21 mouse cellular contexts compared by ENCODE assay signal in the genomic region with DNA sequence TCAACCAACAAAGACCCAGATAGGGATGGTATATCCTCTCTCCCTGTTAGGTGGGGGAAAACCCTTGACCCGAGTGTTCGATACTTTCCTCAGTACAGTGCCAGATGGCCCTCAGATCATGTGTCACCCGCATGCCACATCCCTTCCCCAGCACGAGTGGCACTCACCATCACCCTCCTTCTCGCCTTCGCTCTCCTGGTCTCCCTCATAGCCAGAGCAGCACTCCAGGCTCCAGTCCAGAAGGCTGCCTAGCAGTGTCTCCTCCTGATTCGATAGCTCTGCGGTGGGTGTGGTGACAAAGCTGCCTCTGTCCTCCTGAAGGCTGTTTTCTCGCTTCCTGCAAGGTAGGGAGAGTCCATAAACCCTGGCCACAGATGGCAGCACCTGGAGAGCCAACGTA. TPM values are rescaled to one million over a fixed set of nuclear protein-coding genes. Genes with fewer than 3 reads are reported as not detected.
DNase-seq lines count a peak whose midpoint lies in the region; ATAC-seq lines count a peak whose summit lies in the region.
"Had no signal": no experiment of that assay in that cellular context is flagged by ENCODE, and none has a peak within 500 bp of the region (broad histone marks: within the 10 kb centered on the region; RNA-seq: fewer than 3 reads in every experiment).

No protein-coding gene starts in this region.

- no peak for ATAC-seq in kidney, embryonic 15.5 days (replicated peaks; ENCODE audit: low FRiP score)
- ATAC-seq in liver, embryonic 13.5 days (ENCODE audit: low read depth): no peak
- ATAC-seq: activated CD4-positive, CD25-positive, alpha-beta regulatory T cell, adult 4 months; CD4-positive, CD25-positive, alpha-beta regulatory T cell, adult 4 months; forebrain, embryonic 15.5 days; Patski had no signal

- H3K9me3 ChIP-seq in kidney, embryonic 15.5 days (replicated peaks): no peaks in the 10 kb centered on the region
- H3K9me3 ChIP-seq in liver, embryonic 13.5 days (replicated peaks): no peaks in the 10 kb centered on the region
- H3K9me3 ChIP-seq: embryonic facial prominence, embryonic 10.5 days; forebrain, embryonic 15.5 days; heart, embryonic 13.5 days; hindbrain, embryonic 15.5 days had no signal

- H3K27me3 ChIP-seq in kidney, embryonic 15.5 days: no peaks in the 10 kb centered on the region
- no peaks in the 10 kb centered on the region for H3K27me3 ChIP-seq in liver, embryonic 13.5 days
- H3K27me3 ChIP-seq: forebrain, embryonic 15.5 days; heart, embryonic 13.5 days; hindbrain, embryonic 15.5 days; Patski had no signal

- peaks cover 73% of the 10 kb centered on the region for H3K36me3 ChIP-seq in kidney, embryonic 15.5 days
- H3K36me3 ChIP-seq in liver, embryonic 13.5 days: peaks cover 78% of the 10 kb centered on the region

- no peak overlapping the region for H3K27ac ChIP-seq in kidney, embryonic 15.5 days
- H3K27ac ChIP-seq in liver, embryonic 13.5 days: peak overlapping the region; percentile 97
- H3K27ac ChIP-seq: embryonic facial prominence, embryonic 10.5 days; forebrain, embryonic 15.5 days; heart, embryonic 13.5 days; hindbrain, embryonic 15.5 days had no signal

- no peak overlapping the region for H3K4me3 ChIP-seq in kidney, embryonic 15.5 days (replicated peaks)
- H3K4me3 ChIP-seq in liver, embryonic 13.5 days (replicated peaks): no peak overlapping the region
- H3K4me3 ChIP-seq: embryonic facial prominence, embryonic 10.5 days; forebrain, embryonic 15.5 days; heart, embryonic 13.5 days; hindbrain, embryonic 15.5 days had no signal

- peaks cover 10% of the 10 kb centered on the region for H3K4me1 ChIP-seq in kidney, embryonic 15.5 days
- H3K4me1 ChIP-seq in liver, embryonic 13.5 days (replicated peaks): peaks cover 68% of the 10 kb centered on the region

- H3K4me2 ChIP-seq in kidney, embryonic 15.5 days: no peak overlapping the region
- no peak overlapping the region for H3K4me2 ChIP-seq in liver, embryonic 13.5 days
- H3K4me2 ChIP-seq: forebrain, embryonic 15.5 days; heart, embryonic 13.5 days; hindbrain, embryonic 15.5 days had no signal

- H3K9ac ChIP-seq in kidney, embryonic 15.5 days: 0 out of 2 replicates have a peak overlapping the region, but pooled peaks have one; percentile 17
- peak overlapping the region; percentile 67 for H3K9ac ChIP-seq in liver, embryonic 13.5 days
- H3K9ac ChIP-seq: forebrain, embryonic 15.5 days; hindbrain, embryonic 15.5 days had no signal

- peak; percentile 12 for DNase-seq in adrenal gland, adult 2 months
- DNase-seq in adrenal gland, postnatal 25 days: no peak
- no peak for DNase-seq in kidney, postnatal 25 days
- DNase-seq in liver, embryonic 13.5 days: no peak
- no peak for DNase-seq in retina, postnatal 1 day
- DNase-seq in right cerebral cortex, postnatal 4 days: no peak
- DNase-seq: adrenal gland, postnatal 36 days; B cell, adult 2 months; cerebellum, adult 2 months; cerebellum, postnatal 10 days; gastrocnemius, postnatal 36 days; heart, adult 11 months; heart, postnatal 36 days had no signal

- WGBS in kidney, embryonic 15.5 days: 81% methylated on average over 10 of the region's 10 CpGs
- WGBS in liver, embryonic 13.5 days (ENCODE audit: insufficient replicate concordance): 79% methylated on average over 10 of the region's 10 CpGs

RNA-seq across cellular contexts. Expression of gene Tedc2, which starts 4.1 kb away (rescaled TPM):
- 1 to 10 TPM; 7.0 to 7.6 TPM for total RNA-seq in adrenal gland, adult 2 months (2021)
- polyA plus RNA-seq in adrenal gland, adult 2 months (2012; rRNA removed): 7.5 and 7.8 TPM in 2 replicates
- 8.9 and 10.1 TPM in 2 replicates for total RNA-seq in adrenal gland, postnatal 25 days (2021)
- 13.6 and 14.3 TPM in 2 replicates for polyA plus RNA-seq in kidney, embryonic 15.5 days (2015; fragmentation: Nextera tagmentation; extraction: Ambion mirVana)
- 10.8 and 11.6 TPM in 2 replicates for polyA plus RNA-seq in liver, embryonic 13.5 days (2015; fragmentation: Nextera tagmentation; extraction: Ambion mirVana)

RNA-seq across cellular contexts. Expression of gene Ntn3, which starts 15.4 kb away (rescaled TPM):
- total RNA-seq in adrenal gland, adult 2 months (2021): 1 to 10 TPM; 1.4 to 2.4 TPM
- 7.4 and 8.8 TPM in 2 replicates for polyA plus RNA-seq in adrenal gland, adult 2 months (2012; rRNA removed)
- total RNA-seq in adrenal gland, postnatal 25 days (2021): 2.0 and 2.5 TPM in 2 replicates
- polyA plus RNA-seq in kidney, embryonic 15.5 days (2015; fragmentation: Nextera tagmentation; extraction: Ambion mirVana): 5.1 and 5.6 TPM in 2 replicates
- polyA plus RNA-seq in liver, embryonic 13.5 days (2015; fragmentation: Nextera tagmentation; extraction: Ambion mirVana): 1.00 and 1.4 TPM in 2 replicates
- polyA plus RNA-seq: activated CD4-positive, CD25-positive, alpha-beta regulatory T cell, adult 4 months had no signal

RNA-seq across cellular contexts. Expression of gene Tbc1d24, which starts 19.4 kb away (rescaled TPM):
- total RNA-seq in adrenal gland, adult 2 months (2021): 10 to 100 TPM; 13.4 to 17.1 TPM
- polyA plus RNA-seq in adrenal gland, adult 2 months (2012; rRNA removed): 24.6 and 33.5 TPM in 2 replicates
- total RNA-seq in adrenal gland, postnatal 25 days (2021): 13.8 and 22.4 TPM in 2 replicates
- 5.9 and 6.7 TPM in 2 replicates for polyA plus RNA-seq in kidney, embryonic 15.5 days (2015; fragmentation: Nextera tagmentation; extraction: Ambion mirVana)
- polyA plus RNA-seq in liver, embryonic 13.5 days (2015; fragmentation: Nextera tagmentation; extraction: Ambion mirVana): 6.9 and 7.5 TPM in 2 replicates

RNA-seq across cellular contexts. Expression of gene Ccnf, which starts 26.5 kb away (rescaled TPM):
- 1 to 10 TPM; 1.8 to 4.0 TPM for total RNA-seq in adrenal gland, adult 2 months (2021)
- 1.9 and 2.0 TPM in 2 replicates for polyA plus RNA-seq in adrenal gland, adult 2 months (2012; rRNA removed)
- total RNA-seq in adrenal gland, postnatal 25 days (2021): 8.3 and 9.6 TPM in 2 replicates
- polyA plus RNA-seq in kidney, embryonic 15.5 days (2015; fragmentation: Nextera tagmentation; extraction: Ambion mirVana): 67.5 and 71.1 TPM in 2 replicates
- polyA plus RNA-seq in liver, embryonic 13.5 days (2015; fragmentation: Nextera tagmentation; extraction: Ambion mirVana): 69.1 and 89.8 TPM in 2 replicates

RNA-seq across cellular contexts. Expression of gene Atp6v0c, which starts 55.2 kb away (rescaled TPM):
- total RNA-seq in adrenal gland, adult 2 months (2021): 100 to 1,000 TPM; 476 to 493 TPM
- 1,190 and 1,565 TPM in 2 replicates for polyA plus RNA-seq in adrenal gland, adult 2 months (2012; rRNA removed)
- 412 and 427 TPM in 2 replicates for total RNA-seq in adrenal gland, postnatal 25 days (2021)
- 546 and 562 TPM in 2 replicates for polyA plus RNA-seq in kidney, embryonic 15.5 days (2015; fragmentation: Nextera tagmentation; extraction: Ambion mirVana)
- polyA plus RNA-seq in liver, embryonic 13.5 days (2015; fragmentation: Nextera tagmentation; extraction: Ambion mirVana): 348 and 367 TPM in 2 replicates
